Mouse (Mus musculus): ENCODE results near the gene Prom1. TPM values are rescaled to one million over a fixed set of nuclear protein-coding genes. Genes with fewer than 3 reads are reported as not detected.

Gene Prom1
- total and polyA plus RNA-seq, 2 experiments from 2014 or later: 15.4 to 18.1 TPM

DNA sequence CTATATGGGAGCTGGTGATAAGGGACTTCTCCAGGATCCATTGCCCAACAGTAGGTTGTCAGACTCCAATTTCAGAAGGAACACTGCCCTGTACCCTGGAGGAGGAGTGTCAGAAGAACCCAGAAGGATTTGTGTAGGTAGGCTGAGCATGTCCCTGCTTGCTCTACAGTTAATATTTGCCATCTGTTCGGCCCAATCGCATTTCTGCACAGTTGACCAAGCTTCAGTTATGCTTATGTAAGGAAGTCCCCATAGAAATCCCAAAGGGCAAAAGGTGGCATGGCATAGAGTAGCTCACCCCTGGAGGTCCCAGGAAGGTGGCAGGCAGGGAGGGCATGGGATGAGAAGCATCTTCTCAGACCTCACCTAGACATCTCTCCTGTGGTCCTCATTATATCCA is 19.6 kb upstream of the Prom1 start:
- ATAC-seq (no peak), DNase-seq (no peak)
- TF ChIP-seq CTCF (IDR thresholded peaks at IDR 0.05; ENCODE audit: low read depth): no peak
- H3K4me2 ChIP-seq (ENCODE audit: low read depth): no peak overlapping the region
- H3K36me3 ChIP-seq (ENCODE audit: insufficient read depth): no peaks in the 10 kb centered on the region
- no peaks in the 10 kb centered on the region for H3K27me3 ChIP-seq (ENCODE audit: insufficient read depth, low read length)
- H3K4me1 ChIP-seq (ENCODE audit: insufficient read depth): no peaks in the 10 kb centered on the region
- H3K4me3 ChIP-seq (ENCODE audit: low read depth, low read length): no peak overlapping the region
- H3K9ac ChIP-seq: no peak overlapping the region
- WGBS: 96% methylated on average over 2 of the region's 2 CpGs
- no peak overlapping the region for H3K27ac ChIP-seq (ENCODE audit: low read depth, low read length)
- H3K9me3 ChIP-seq (ENCODE audit: low read length): no peaks in the 10 kb centered on the region

DNA sequence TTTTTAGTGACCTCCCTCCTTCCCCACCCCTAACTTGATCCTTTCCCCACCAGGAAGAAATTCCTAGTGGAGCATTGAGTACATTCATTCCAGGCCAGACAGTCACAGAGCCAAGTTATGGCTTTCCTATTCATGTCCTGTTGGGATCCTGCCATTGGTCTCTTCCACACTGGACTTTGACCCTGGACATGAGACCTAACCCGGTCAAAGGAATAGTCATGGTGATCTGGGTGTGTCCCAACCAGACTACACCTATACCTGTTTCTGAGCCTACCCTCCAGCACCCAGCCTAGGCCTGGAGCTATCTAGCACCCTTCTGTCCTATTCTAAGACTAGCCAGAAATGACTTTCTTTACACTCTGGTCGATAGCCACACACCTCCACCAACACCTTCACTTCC is 11.3 kb upstream of the Prom1 start:
- Histone ChIP-seq H3K4me1 (ENCODE audit: insufficient read depth) (no peaks in the 10 kb centered on the region), H3K27me3 (ENCODE audit: insufficient read depth, low read length) (no peaks in the 10 kb centered on the region), H3K4me3 (ENCODE audit: low read depth, low read length) (no peak overlapping the region), H3K4me2 (ENCODE audit: low read depth) (no peak overlapping the region), H3K9ac (no peak overlapping the region), H3K9me3 (ENCODE audit: low read length) (no peaks in the 10 kb centered on the region), H3K27ac (ENCODE audit: low read depth, low read length) (no peak overlapping the region), H3K36me3 (ENCODE audit: insufficient read depth) (no peaks in the 10 kb centered on the region)
- ATAC-seq (no peak), DNase-seq (no peak)
- no peak for TF ChIP-seq CTCF (IDR thresholded peaks at IDR 0.05; ENCODE audit: low read depth)
- WGBS: 94% methylated on average over 2 of the region's 2 CpGs

DNA sequence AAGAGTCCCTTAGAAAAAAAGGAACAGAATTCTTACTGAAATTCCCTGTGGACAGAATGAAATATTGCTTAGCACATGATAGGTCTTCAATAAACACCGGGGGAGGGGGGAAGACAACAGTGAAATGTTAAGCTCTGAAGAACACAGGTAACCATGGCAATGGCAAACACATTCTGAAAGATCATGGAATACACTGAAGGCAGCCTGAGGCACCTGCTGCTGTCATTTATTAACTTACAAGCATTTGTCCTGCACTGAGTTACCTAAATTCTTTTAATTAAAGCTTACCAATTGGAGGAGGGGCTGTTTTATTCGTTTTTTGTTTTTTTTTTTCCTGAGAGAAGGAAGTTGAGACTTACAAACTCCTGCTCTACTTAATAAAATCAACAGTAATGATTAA is 7.3 kb upstream of the Prom1 start:
- ATAC-seq: no peak
- no peak overlapping the region for H3K4me3 ChIP-seq (ENCODE audit: low read depth, low read length)
- H3K27ac ChIP-seq (ENCODE audit: low read depth, low read length): no peak overlapping the region
- H3K4me1 ChIP-seq (ENCODE audit: insufficient read depth): no peaks in the 10 kb centered on the region
- no peaks in the 10 kb centered on the region for H3K27me3 ChIP-seq (ENCODE audit: insufficient read depth, low read length)
- TF ChIP-seq CTCF (IDR thresholded peaks at IDR 0.05; ENCODE audit: low read depth): no peak
- no peak overlapping the region for H3K4me2 ChIP-seq (ENCODE audit: low read depth)
- H3K9ac ChIP-seq: no peak overlapping the region
- H3K9me3 ChIP-seq (ENCODE audit: low read length): no peaks in the 10 kb centered on the region
- H3K36me3 ChIP-seq (ENCODE audit: insufficient read depth): no peaks in the 10 kb centered on the region
- DNase-seq: no peak
- WGBS: 68% methylated on average over 2 of the region's 2 CpGs

- Histone ChIP-seq H3K27me3 (ENCODE audit: insufficient read depth, low read length) (no peaks in the 10 kb centered on the region), H3K4me3 (ENCODE audit: low read depth, low read length) (no peak overlapping the region), H3K4me1 (ENCODE audit: insufficient read depth) (no peaks in the 10 kb centered on the region), H3K36me3 (ENCODE audit: insufficient read depth) (no peaks in the 10 kb centered on the region), H3K27ac (ENCODE audit: low read depth, low read length) (no peak overlapping the region), H3K9me3 (ENCODE audit: low read length) (no peaks in the 10 kb centered on the region), H3K9ac (no peak overlapping the region), H3K4me2 (ENCODE audit: low read depth) (no peak overlapping the region)
- 88% methylated on average over 4 of the region's 4 CpGs for WGBS
- TF ChIP-seq CTCF (IDR thresholded peaks at IDR 0.05; ENCODE audit: low read depth): no peak
- ATAC-seq: no peak
- no peak for DNase-seq
Observed at GRCm38 (mm10) chr5:44108125-44108524, 6.3 kb upstream of the Prom1 start.

DNA sequence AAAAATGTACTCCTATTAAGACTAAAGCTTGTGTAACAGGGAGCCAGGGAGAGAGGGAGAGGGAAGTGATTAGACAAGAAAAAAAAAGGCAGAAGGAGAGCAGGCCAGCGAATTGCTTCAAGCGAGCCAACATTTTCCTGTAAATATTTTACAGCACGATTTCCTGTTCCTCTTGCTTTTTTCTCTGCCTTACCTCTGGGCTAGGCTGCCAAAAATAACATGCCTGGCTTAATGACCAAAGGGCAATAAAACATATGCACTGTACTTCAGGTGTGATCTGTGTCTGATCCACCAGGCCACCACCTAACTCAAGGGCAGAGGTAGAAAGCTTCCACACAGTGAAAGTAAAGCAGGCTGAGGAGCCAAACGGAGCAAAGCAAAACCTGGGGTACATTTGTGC is 3.4 kb upstream of the Prom1 start:
- TF ChIP-seq CTCF (IDR thresholded peaks at IDR 0.05; ENCODE audit: low read depth): no peak

GRCm38 (mm10) chr5:44104686-44105085 is 2.9 kb upstream of the Prom1 start:
- WGBS: 14% methylated on average over 8 of the region's 8 CpGs

More for the DNA sequence above, 3.4 kb upstream of the Prom1 start:
- no peak overlapping the region for H3K4me3 ChIP-seq (ENCODE audit: low read depth, low read length)
- no peak overlapping the region for H3K4me2 ChIP-seq (ENCODE audit: low read depth)
- H3K27ac ChIP-seq (ENCODE audit: low read depth, low read length): no peak overlapping the region
- H3K9me3 ChIP-seq (ENCODE audit: low read length): no peaks in the 10 kb centered on the region
- no peak overlapping the region for H3K9ac ChIP-seq
- no peak for DNase-seq
- H3K36me3 ChIP-seq (ENCODE audit: insufficient read depth): no peaks in the 10 kb centered on the region
- H3K27me3 ChIP-seq (ENCODE audit: insufficient read depth, low read length): no peaks in the 10 kb centered on the region
- 45% methylated on average over 4 of the region's 4 CpGs for WGBS
- ATAC-seq: no peak
- no peaks in the 10 kb centered on the region; the same call in 1 of the 2 replicates for H3K4me1 ChIP-seq (ENCODE audit: insufficient read depth)

GRCm38 (mm10) chr5:44104120-44104519 is 2.3 kb upstream of the Prom1 start:
- no peak overlapping the region for H3K4me3 ChIP-seq (ENCODE audit: low read depth, low read length)
- no peak overlapping the region for H3K27ac ChIP-seq (ENCODE audit: low read depth, low read length)
- no peak for DNase-seq
- H3K4me2 ChIP-seq (ENCODE audit: low read depth): no peak overlapping the region
- H3K9me3 ChIP-seq (ENCODE audit: low read length): no peaks in the 10 kb centered on the region
- no peaks in the 10 kb centered on the region for H3K36me3 ChIP-seq (ENCODE audit: insufficient read depth)
- peak; percentile 48 for TF ChIP-seq CTCF (IDR thresholded peaks at IDR 0.05; ENCODE audit: low read depth)
- H3K9ac ChIP-seq: no peak overlapping the region
- H3K4me1 ChIP-seq (ENCODE audit: insufficient read depth): no peaks in the 10 kb centered on the region; the same call in 1 of the 2 replicates
- WGBS: 43% methylated on average over 2 of the region's 2 CpGs
- ATAC-seq: no peak
- no peaks in the 10 kb centered on the region for H3K27me3 ChIP-seq (ENCODE audit: insufficient read depth, low read length)

More at GRCm38 (mm10) chr5:44104686-44105085, 2.9 kb upstream of the Prom1 start:
- Histone ChIP-seq H3K4me1 (ENCODE audit: insufficient read depth) (no peaks in the 10 kb centered on the region; the same call in 1 of the 2 replicates), H3K9me3 (ENCODE audit: low read length) (no peaks in the 10 kb centered on the region), H3K36me3 (ENCODE audit: insufficient read depth) (no peaks in the 10 kb centered on the region), H3K9ac (no peak overlapping the region), H3K27ac (ENCODE audit: low read depth, low read length) (no peak overlapping the region), H3K4me2 (ENCODE audit: low read depth) (no peak overlapping the region), H3K27me3 (ENCODE audit: insufficient read depth, low read length) (no peaks in the 10 kb centered on the region), H3K4me3 (ENCODE audit: low read depth, low read length) (no peak overlapping the region)
- TF ChIP-seq CTCF (IDR thresholded peaks at IDR 0.05; ENCODE audit: low read depth): no peak
- ATAC-seq: no peak
- DNase-seq: no peak
